Comparison of ENCODE assay signal across 10 mouse cellular contexts in genomic region chr2:18030581-18030980, GRCm38 (mm10). TPM values are rescaled to one million over a fixed set of nuclear protein-coding genes. Genes with fewer than 3 reads are reported as not detected.
DNase-seq lines count a peak whose midpoint lies in the region; ATAC-seq lines count a peak whose summit lies in the region.
"Had no signal": no experiment of that assay in that cellular context is flagged by ENCODE, and none has a peak within 500 bp of the region (broad histone marks: within the 10 kb centered on the region; RNA-seq: fewer than 3 reads in every experiment).

No protein-coding gene starts in this region.

- peaks cover 47% of the 10 kb centered on the region for H3K4me1 ChIP-seq in heart, embryonic 10.5 days
- peaks cover 27% of the 10 kb centered on the region for H3K4me1 ChIP-seq in lung, embryonic 15.5 days
- peaks cover 44% of the 10 kb centered on the region for H3K4me1 ChIP-seq in hindbrain, embryonic 14.5 days (replicated peaks; ENCODE audit: control insufficient read depth, insufficient read depth, low read length)
- peaks cover 40% of the 10 kb centered on the region for H3K4me1 ChIP-seq in neural tube, embryonic 14.5 days (ENCODE audit: control insufficient read depth, insufficient read depth, low read length)

- H3K9me3 ChIP-seq in heart, embryonic 10.5 days: no peaks in the 10 kb centered on the region
- H3K9me3 ChIP-seq in lung, embryonic 15.5 days: no peaks in the 10 kb centered on the region
- no peaks in the 10 kb centered on the region for H3K9me3 ChIP-seq in hindbrain, embryonic 14.5 days (ENCODE audit: control insufficient read depth, low read length)
- no peaks in the 10 kb centered on the region for H3K9me3 ChIP-seq in neural tube, embryonic 14.5 days (ENCODE audit: control insufficient read depth, low read length)
- H3K9me3 ChIP-seq: embryonic facial prominence, embryonic 13.5 days; liver, embryonic 13.5 days had no signal

- ATAC-seq in lung, embryonic 15.5 days (ENCODE audit: borderline replicate concordance, extremely low read depth, low FRiP score, low TSS enrichment): no peak
- no peak for ATAC-seq in hindbrain, embryonic 14.5 days (ENCODE audit: low FRiP score)
- no peak for ATAC-seq in neural tube, embryonic 14.5 days (ENCODE audit: low read depth)

- peak overlapping the region; percentile 79; the same call in 1 of the 2 replicates for H3K4me2 ChIP-seq in lung, embryonic 15.5 days
- peak overlapping the region; percentile 90 for H3K4me2 ChIP-seq in hindbrain, embryonic 14.5 days (replicated peaks)
- H3K4me2 ChIP-seq in neural tube, embryonic 14.5 days (ENCODE audit: low read depth, low read length): peak overlapping the region; percentile 97; the same call in 1 of the 2 replicates

- peak overlapping the region; percentile 98 for H3K27ac ChIP-seq in heart, embryonic 10.5 days
- no peak overlapping the region for H3K27ac ChIP-seq in lung, embryonic 15.5 days
- H3K27ac ChIP-seq in hindbrain, embryonic 14.5 days: no peak overlapping the region
- no peak overlapping the region for H3K27ac ChIP-seq in neural tube, embryonic 14.5 days (ENCODE audit: low read depth, low read length)
- H3K27ac ChIP-seq: embryonic facial prominence, embryonic 13.5 days; liver, embryonic 13.5 days had no signal

- no peak overlapping the region for H3K9ac ChIP-seq in lung, embryonic 15.5 days
- H3K9ac ChIP-seq in hindbrain, embryonic 14.5 days: no peak overlapping the region
- H3K9ac ChIP-seq in neural tube, embryonic 14.5 days (replicated peaks; ENCODE audit: low read depth, low read length): no peak overlapping the region

- DNase-seq in heart, embryonic 10.5 days (ENCODE audit: low spot score): peak; percentile 66
- no peak for DNase-seq in heart, postnatal 4 days
- DNase-seq in lung, adult 18-20 months: no peak
- peak; percentile 58 for DNase-seq in hindbrain, embryonic 14.5 days (ENCODE audit: low spot score)
- DNase-seq in cerebellum, adult 11-12 months: no peak
- DNase-seq in natural killer cell, adult 2 months (ENCODE audit: low spot score in 2 of 2): no peak
- DNase-seq: liver, embryonic 13.5 days had no signal

- H3K4me3 ChIP-seq in heart, embryonic 10.5 days: peak overlapping the region; percentile 64; the same call in 1 of the 2 replicates
- H3K4me3 ChIP-seq in lung, embryonic 15.5 days: no peak overlapping the region
- peak overlapping the region; percentile 32; the same call in 1 of the 2 replicates for H3K4me3 ChIP-seq in hindbrain, embryonic 14.5 days (replicated peaks; ENCODE audit: low read length)
- no peak overlapping the region for H3K4me3 ChIP-seq in neural tube, embryonic 14.5 days (ENCODE audit: low read depth, low read length)

- no peaks in the 10 kb centered on the region for H3K36me3 ChIP-seq in heart, embryonic 10.5 days
- H3K36me3 ChIP-seq in lung, embryonic 15.5 days: no peaks in the 10 kb centered on the region
- H3K36me3 ChIP-seq in hindbrain, embryonic 14.5 days (replicated peaks; ENCODE audit: control insufficient read depth, insufficient read depth): no peaks in the 10 kb centered on the region
- H3K36me3 ChIP-seq in neural tube, embryonic 14.5 days (ENCODE audit: control insufficient read depth, insufficient read depth, low read length): no peaks in the 10 kb centered on the region
- H3K36me3 ChIP-seq: embryonic facial prominence, embryonic 13.5 days; liver, embryonic 13.5 days had no signal

- H3K27me3 ChIP-seq in heart, embryonic 10.5 days (ENCODE audit: insufficient read depth, poor library complexity, severe bottlenecking): no peaks in the 10 kb centered on the region
- no peaks in the 10 kb centered on the region for H3K27me3 ChIP-seq in lung, embryonic 15.5 days
- H3K27me3 ChIP-seq in hindbrain, embryonic 14.5 days (ENCODE audit: control insufficient read depth, insufficient read depth, low read length): no peaks in the 10 kb centered on the region
- no peaks in the 10 kb centered on the region for H3K27me3 ChIP-seq in neural tube, embryonic 14.5 days (ENCODE audit: control insufficient read depth, insufficient read depth, low read length)
- H3K27me3 ChIP-seq: embryonic facial prominence, embryonic 13.5 days had no signal

- 27% methylated on average over 8 of the region's 8 CpGs for WGBS in heart, embryonic 10.5 days
- 61% methylated on average over 8 of the region's 8 CpGs for WGBS in lung, embryonic 15.5 days
- 34% methylated on average over 8 of the region's 8 CpGs for WGBS in hindbrain, embryonic 14.5 days
- 37% methylated on average over 8 of the region's 8 CpGs for WGBS in neural tube, embryonic 14.5 days

RNA-seq across cellular contexts. Expression of gene A930004D18Rik, which starts 7.0 kb away (rescaled TPM):
- polyA plus RNA-seq in heart, embryonic 10.5 days (2016; fragmentation: Nextera tagmentation; extraction: Ambion mirVana): 14.5 and 14.9 TPM in 2 replicates
- 1 to 10 TPM; 4.7 to 5.0 TPM for total RNA-seq in heart, postnatal 4 days (2021)
- 12.5 and 13.6 TPM in 2 replicates for polyA plus RNA-seq in lung, embryonic 15.5 days (2015; fragmentation: Nextera tagmentation; extraction: Ambion mirVana)
- polyA plus RNA-seq in hindbrain, embryonic 14.5 days (2014; fragmentation: Nextera tagmentation; extraction: Ambion mirVana): 5.7 and 6.3 TPM in 2 replicates
- 8.2 and 8.6 TPM in 2 replicates for polyA plus RNA-seq in neural tube, embryonic 14.5 days (2014; fragmentation: Nextera tagmentation; extraction: Ambion mirVana)

RNA-seq across cellular contexts. Expression of gene Skida1, which starts 18.3 kb away (rescaled TPM):
- polyA plus RNA-seq in heart, embryonic 10.5 days (2016; fragmentation: Nextera tagmentation; extraction: Ambion mirVana): 6.7 and 9.4 TPM in 2 replicates
- total RNA-seq in heart, postnatal 4 days (2021): 1 to 10 TPM; 6.3 to 7.2 TPM
- 7.2 and 8.4 TPM in 2 replicates for polyA plus RNA-seq in lung, embryonic 15.5 days (2015; fragmentation: Nextera tagmentation; extraction: Ambion mirVana)
- polyA plus RNA-seq in hindbrain, embryonic 14.5 days (2014; fragmentation: Nextera tagmentation; extraction: Ambion mirVana): 4.9 and 5.4 TPM in 2 replicates
- 3.9 and 5.3 TPM in 2 replicates for polyA plus RNA-seq in neural tube, embryonic 14.5 days (2014; fragmentation: Nextera tagmentation; extraction: Ambion mirVana)

RNA-seq across cellular contexts. Expression of gene Mllt10, which starts 24.5 kb away (rescaled TPM):
- 39.8 and 54.8 TPM in 2 replicates for polyA plus RNA-seq in heart, embryonic 10.5 days (2016; fragmentation: Nextera tagmentation; extraction: Ambion mirVana)
- total RNA-seq in heart, postnatal 4 days (2021): 10 to 100 TPM; 41.5 to 44.3 TPM
- polyA plus RNA-seq in lung, embryonic 15.5 days (2015; fragmentation: Nextera tagmentation; extraction: Ambion mirVana): 58.9 and 59.4 TPM in 2 replicates
- polyA plus RNA-seq in hindbrain, embryonic 14.5 days (2014; fragmentation: Nextera tagmentation; extraction: Ambion mirVana): 26.8 and 33.1 TPM in 2 replicates
- polyA plus RNA-seq in neural tube, embryonic 14.5 days (2014; fragmentation: Nextera tagmentation; extraction: Ambion mirVana): 34.6 and 36.5 TPM in 2 replicates

RNA-seq across cellular contexts. Expression of gene H2al2a, which starts 33.8 kb away (rescaled TPM):
- polyA plus RNA-seq in heart, embryonic 10.5 days (2016; fragmentation: Nextera tagmentation; extraction: Ambion mirVana): not detected in 2 replicates
- not detected for total RNA-seq in heart, postnatal 4 days (2021)
- not detected in 2 replicates for polyA plus RNA-seq in lung, embryonic 15.5 days (2015; fragmentation: Nextera tagmentation; extraction: Ambion mirVana)
- not detected in 2 replicates for polyA plus RNA-seq in hindbrain, embryonic 14.5 days (2014; fragmentation: Nextera tagmentation; extraction: Ambion mirVana)
- polyA plus RNA-seq in neural tube, embryonic 14.5 days (2014; fragmentation: Nextera tagmentation; extraction: Ambion mirVana): not detected in 2 replicates
- polyA plus RNA-seq: embryonic facial prominence, embryonic 13.5 days; liver, embryonic 13.5 days had no signal

Comparison
In these comparisons a context has a peak if more than half of its experiments do, and no peak if none do; other contexts are left out.
1. DNase-seq: peak in heart, embryonic 10.5 days (single experiment) and hindbrain, embryonic 14.5 days (single experiment); none in heart, postnatal 4 days (single experiment), lung, adult 18-20 months (0 of 2), cerebellum, adult 11-12 months (single experiment) and natural killer cell, adult 2 months (0 of 2).
2. H3K4me3 ChIP-seq: peak in heart, embryonic 10.5 days (single experiment) and hindbrain, embryonic 14.5 days (single experiment); none in lung, embryonic 15.5 days (single experiment) and neural tube, embryonic 14.5 days (single experiment).
3. Peak in every context shown above with its lines, with median percentiles within 50 percentile points of each other: H3K4me2 ChIP-seq.